Mouse (Mus musculus) yolk sac, embryonic 10.5 days (tissue): ENCODE results near the gene Tox2.
A peak's percentile ranks its signal among the peaks of the same experiment; 100 is the strongest.

Source experiments
- DNase-seq: peaks from one replicate; pipeline ENCODE4 v3.0.0-alpha.2; 2017; ENCODE audit warnings: low spot score

Tox2 gene

GRCm38 (mm10) chr2:163202884-163203634 is at the start of gene Tox2:
Tox2 (plus strand) TSS chr2:163203125.
- peak; percentile 63 for DNase-seq

GRCm38 (mm10) chr2:163154673-163155072 is 48.3 kb upstream of the Tox2 start:
- DNase-seq, result no peak

- DNase-seq, result no peak
These were observed 43.9 kb upstream of the Tox2 start for GRCm38 (mm10) chr2:163158979-163159378.

- DNase-seq, result no peak
These were observed 38.4 kb upstream of the Tox2 start for GRCm38 (mm10) chr2:163164461-163164990.

- DNase-seq, result no peak
These were observed 36.7 kb upstream of the Tox2 start for GRCm38 (mm10) chr2:163166067-163166805.

GRCm38 (mm10) chr2:163171891-163172290 is 31.0 kb upstream of the Tox2 start:
- no peak for DNase-seq

GRCm38 (mm10) chr2:163174066-163174465 is 28.9 kb upstream of the Tox2 start:
- DNase-seq, result no peak

GRCm38 (mm10) chr2:163175831-163176230 is 27.1 kb upstream of the Tox2 start:
- no peak for DNase-seq

- DNase-seq, result no peak
These were observed 26.4 kb upstream of the Tox2 start for GRCm38 (mm10) chr2:163176502-163176901.

- no peak for DNase-seq
These were observed 15.4 kb upstream of the Tox2 start for GRCm38 (mm10) chr2:163187552-163187951.

- no peak for DNase-seq
These were observed 13.3 kb upstream of the Tox2 start for GRCm38 (mm10) chr2:163189596-163189995.

- DNase-seq, result no peak
These were observed 12.9 kb upstream of the Tox2 start for GRCm38 (mm10) chr2:163190004-163190441.

GRCm38 (mm10) chr2:163192485-163192884 is 10.4 kb upstream of the Tox2 start:
- DNase-seq, result no peak

GRCm38 (mm10) chr2:163194015-163194414 is 8.9 kb upstream of the Tox2 start:
- no peak for DNase-seq

- peak; percentile 20 for DNase-seq
These were observed 8.4 kb upstream of the Tox2 start for GRCm38 (mm10) chr2:163194543-163194942.

GRCm38 (mm10) chr2:163195106-163195833 is 7.7 kb upstream of the Tox2 start:
- peak; percentile 35 for DNase-seq

GRCm38 (mm10) chr2:163195834-163196145 is 7.1 kb upstream of the Tox2 start:
- DNase-seq, result no peak

- DNase-seq, result no peak
These were observed 1.0 kb upstream of the Tox2 start for GRCm38 (mm10) chr2:163201897-163202296.

GRCm38 (mm10) chr2:163202553-163202883 is 407 bp upstream of the Tox2 start:
- DNase-seq, result no peak

GRCm38 (mm10) chr2:163203635-163204547 is 966 bp downstream of the Tox2 start:
- DNase-seq, result peak; percentile 8

GRCm38 (mm10) chr2:163204548-163205261 is 1.8 kb downstream of the Tox2 start:
- DNase-seq, result peak; percentile 21
